Mouse (Mus musculus): ENCODE data around the gene Aars.
A peak's percentile ranks its signal among the peaks of the same experiment; 100 is the strongest.
"Not testable (repeated sequence)": the region's sequence is repeated elsewhere in the genome, so short reads cannot be mapped to it uniquely, and the experiment has no call there.

Aars gene

GRCm38 (mm10) chr8:111055031-111055634, 22.2 kb downstream of the Aars start:
- DNase-seq: no peak

- DNase-seq: no peak
Measured at GRCm38 (mm10) chr8:111055661-111056060, 22.7 kb downstream of the Aars start.

- peak; percentile 90 for DNase-seq
Measured at GRCm38 (mm10) chr8:111056158-111056663, 23.3 kb downstream of the Aars start, which contains the start of gene Exosc6. TSS of gene Exosc6 (plus strand) at chr8:111056339.

GRCm38 (mm10) chr8:111056691-111057293, 23.8 kb downstream of the Aars start:
- DNase-seq: no peak

GRCm38 (mm10) chr8:111058946-111059572, 26.1 kb downstream of the Aars start:
- DNase-seq: no peak

- DNase-seq: no peak
Measured at GRCm38 (mm10) chr8:111061688-111062071, 28.7 kb downstream of the Aars start.

- DNase-seq: peak; percentile 90
Measured at GRCm38 (mm10) chr8:111062072-111062757, 29.3 kb downstream of the Aars start.

GRCm38 (mm10) chr8:111062893-111063292, 29.9 kb downstream of the Aars start:
- no peak for DNase-seq

GRCm38 (mm10) chr8:111066308-111066707, 33.4 kb downstream of the Aars start:
- no peak for DNase-seq

GRCm38 (mm10) chr8:111067439-111067838, 34.5 kb downstream of the Aars start:
- DNase-seq: no peak

GRCm38 (mm10) chr8:111068660-111069059, 35.7 kb downstream of the Aars start:
- DNase-seq: not testable (repeated sequence)

- DNase-seq: no peak
Measured at GRCm38 (mm10) chr8:111075926-111076325, 43.0 kb downstream of the Aars start.

GRCm38 (mm10) chr8:111079461-111079860, 46.5 kb downstream of the Aars start:
- DNase-seq: no peak

- DNase-seq: no peak
Measured at GRCm38 (mm10) chr8:111079861-111080271, 46.9 kb downstream of the Aars start.

GRCm38 (mm10) chr8:111081580-111082258, 48.8 kb downstream of the Aars start:
- no peak for DNase-seq

GRCm38 (mm10) chr8:111083936-111084335, 51.0 kb downstream of the Aars start:
- not testable (repeated sequence) for DNase-seq

GRCm38 (mm10) chr8:111090126-111090525, 57.2 kb downstream of the Aars start:
- peak; percentile 75 for DNase-seq

- DNase-seq: no peak
Measured at GRCm38 (mm10) chr8:111091706-111092105, 58.8 kb downstream of the Aars start.

GRCm38 (mm10) chr8:111092326-111092725, 59.4 kb downstream of the Aars start, which contains the start of gene Clec18a:
TSS of gene Clec18a (minus strand) at chr8:111092426.
- not testable (repeated sequence) for DNase-seq

GRCm38 (mm10) chr8:111093865-111094718, 61.1 kb downstream of the Aars start, which contains the start of gene Pdpr:
TSS of gene Pdpr (plus strand) at chr8:111094630.
- DNase-seq: peak; percentile 93

GRCm38 (mm10) chr8:111094719-111095302, 61.9 kb downstream of the Aars start:
- not testable (repeated sequence) for DNase-seq

Measured in thymus, postnatal 25 days (tissue).